Mouse (Mus musculus) heart, adult 2 months (tissue): ENCODE measurements around the gene Ptma. TPM values are rescaled to one million over a fixed set of nuclear protein-coding genes. Genes with fewer than 3 reads are reported as not detected.

Source experiments
- DNase-seq, 2 experiments: peaks; one replicate each; pipeline ENCODE4 v3.0.0; 2021
- H3K27ac ChIP-seq: fragments of 200-600 bp; 2 replicates; pipeline ENCODE4 v1.8.1; 2022
- H3K27me3 ChIP-seq: fragments of 200-500 bp; 2 replicates; pipeline ENCODE4 v1.6.1; 2012; ENCODE audit warnings: mild to moderate bottlenecking, low read length, inconsistent platforms, mixed read lengths; ENCODE audit not compliant: control insufficient read depth, insufficient read depth
- H3K36me3 ChIP-seq: fragments of 200-500 bp; 2 replicates; pipeline ENCODE4 v1.6.1; 2012; ENCODE audit warnings: low read length, inconsistent platforms; ENCODE audit not compliant: control insufficient read depth, insufficient read depth
- H3K4me1 ChIP-seq: fragments of 200-500 bp; 2 replicates; pipeline ENCODE4 v1.6.1; 2011; ENCODE audit warnings: low read length; ENCODE audit not compliant: control insufficient read depth, insufficient read depth
- H3K4me3 ChIP-seq: fragments of 200-600 bp; 2 replicates; pipeline ENCODE4 v1.8.1; 2022
- H3K79me2 ChIP-seq: fragments of 200-500 bp; replicated peaks from 2 replicates; pipeline ENCODE4 v1.6.1; 2012; ENCODE audit warnings: mild to moderate bottlenecking, inconsistent platforms, low read length, moderate library complexity, mixed read lengths; ENCODE audit not compliant: control insufficient read depth, insufficient read depth
- H3K9ac ChIP-seq: fragments of 200-500 bp; 2 replicates; pipeline ENCODE4 v1.6.1; 2012; ENCODE audit warnings: low read depth, mild to moderate bottlenecking, control low read depth, inconsistent platforms, low read length, mixed read lengths
- CTCF ChIP-seq: fragments of 200-600 bp; IDR thresholded peaks from 2 replicates; pipeline ENCODE4 v1.8.1; 2022; ENCODE audit warnings: antibody characterized with exemption, mild to moderate bottlenecking, moderate library complexity
- EP300 ChIP-seq: fragments of 200-500 bp; IDR thresholded peaks from 2 replicates; pipeline ENCODE4 v1.6.1; 2011; ENCODE audit warnings: low read depth, low read length, control low read depth; ENCODE audit not compliant: insufficient read depth
- POLR2A ChIP-seq: fragments of 200-500 bp; IDR thresholded peaks from 2 replicates; pipeline ENCODE4 v1.6.1; 2011; ENCODE audit warnings: mild to moderate bottlenecking, low read depth, low read length, control low read depth; ENCODE audit not compliant: insufficient read depth
- WGBS: fragments of 180-500 bp; shearing (Covaris S2); methylation state at CpG from one replicate; pipeline ENCODE4 v1.1.7; 2018; 5-methylcytosine and 5-hydroxymethylcytosine counted together
- intact Hi-C: fragments of 180-260 bp; cut with DNase I; formaldehyde crosslinking; loops from one replicate; pipeline ENCODE4 v1.15.1; 2025
- polyA plus RNA-seq: library from polyadenylated mRNA; depleted of rRNA; stranded (reverse); fragments of >200 nt; gene quantifications from 2 replicates; pipeline ENCODE4 v1.2.3, GENCODE M21; 2012
- total RNA-seq, 2 experiments: library from RNA; stranded (reverse); gene quantifications; 2 replicates each; pipeline ENCODE4 v1.2.3; 2021

Gene Ptma
- total and polyA plus RNA-seq, 3 experiments, result 177 to 227 (median 200) TPM

- Histone ChIP-seq H3K4me1 (peaks cover 6% of the 10 kb centered on the region), H3K4me3 (no peak overlapping the region), H3K9ac (no peak overlapping the region), H3K27ac (peak overlapping the region; percentile 71), H3K79me2 (no peaks in the 10 kb centered on the region), H3K36me3 (peaks cover 11% of the 10 kb centered on the region), H3K27me3 (no peaks in the 10 kb centered on the region)
- TF ChIP-seq EP300, result no peak
- no peak for TF ChIP-seq CTCF
- no peak for TF ChIP-seq POLR2A
- 27% methylated on average over 7 of the region's 7 CpGs for WGBS
- DNase-seq, result peak; percentile 28 to 47
- intact Hi-C loops, result no loop called here
Observed at GRCm38 (mm10) chr1:86557872-86558271, 31.3 kb downstream of the Ptma start.

- no peak overlapping the region for H3K9ac ChIP-seq
- TF ChIP-seq POLR2A (0 out of 2 replicates have a peak, but pooled peaks have one; percentile 22), CTCF (no peak), EP300 (0 out of 2 replicates have a peak, but pooled peaks have one; percentile 45)
Observed at GRCm38 (mm10) chr1:86559232-86559631, 32.7 kb downstream of the Ptma start.

DNA sequence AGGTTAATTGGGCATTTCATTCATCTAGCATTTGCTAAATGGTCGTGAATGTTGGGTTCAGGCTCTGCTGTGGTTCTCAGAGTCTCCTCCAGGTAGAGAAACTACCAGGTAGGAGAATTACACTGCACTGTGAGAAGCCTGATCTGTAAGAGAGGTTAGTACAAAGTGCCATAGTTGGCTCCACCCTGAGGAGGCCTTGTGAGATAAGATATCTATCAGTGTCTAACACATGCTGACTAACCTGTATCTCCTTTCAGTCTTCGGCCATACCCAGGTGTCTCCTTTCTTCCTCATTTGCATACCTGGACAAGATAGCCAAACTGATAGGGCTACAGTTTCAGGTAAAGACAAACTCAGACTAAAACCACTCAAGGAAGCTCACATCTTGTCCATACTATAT is 36.1 kb downstream of the Ptma start:
- DNase-seq, result no peak
- H3K79me2 ChIP-seq, result no peaks in the 10 kb centered on the region
- TF ChIP-seq POLR2A (no peak), EP300 (no peak), CTCF (no peak)
- no peak overlapping the region for H3K4me3 ChIP-seq
- intact Hi-C loops, result no loop called here
- H3K27me3 ChIP-seq, result no peaks in the 10 kb centered on the region
- WGBS, result 91% methylated on average over 2 of the region's 2 CpGs
- peaks cover 6% of the 10 kb centered on the region for H3K36me3 ChIP-seq
- no peak overlapping the region for H3K27ac ChIP-seq
- H3K9ac ChIP-seq, result no peak overlapping the region
- H3K4me1 ChIP-seq, result peaks cover 5% of the 10 kb centered on the region

More at GRCm38 (mm10) chr1:86559232-86559631, 32.7 kb downstream of the Ptma start:
- intact Hi-C loops, result no loop called here
- Histone ChIP-seq H3K4me3 (no peak overlapping the region), H3K79me2 (no peaks in the 10 kb centered on the region), H3K27ac (peak overlapping the region; percentile 71), H3K27me3 (no peaks in the 10 kb centered on the region), H3K4me1 (peaks cover 6% of the 10 kb centered on the region), H3K36me3 (peaks cover 11% of the 10 kb centered on the region)
- peak in 1 of 2 experiments; percentile 30 for DNase-seq
- 50% methylated on average over 3 of the region's 3 CpGs for WGBS

- Histone ChIP-seq H3K27me3 (no peaks in the 10 kb centered on the region), H3K9ac (no peak overlapping the region), H3K36me3 (no peaks in the 10 kb centered on the region), H3K27ac (no peak overlapping the region), H3K79me2 (no peaks in the 10 kb centered on the region), H3K4me1 (no peaks in the 10 kb centered on the region), H3K4me3 (no peak overlapping the region)
- TF ChIP-seq POLR2A (no peak), EP300 (no peak), CTCF (no peak)
- no peak for DNase-seq
- intact Hi-C loops, result no loop called here
- WGBS, result 76% methylated on average over 2 of the region's 2 CpGs
Observed at GRCm38 (mm10) chr1:86568409-86568808, 41.9 kb downstream of the Ptma start.

DNA sequence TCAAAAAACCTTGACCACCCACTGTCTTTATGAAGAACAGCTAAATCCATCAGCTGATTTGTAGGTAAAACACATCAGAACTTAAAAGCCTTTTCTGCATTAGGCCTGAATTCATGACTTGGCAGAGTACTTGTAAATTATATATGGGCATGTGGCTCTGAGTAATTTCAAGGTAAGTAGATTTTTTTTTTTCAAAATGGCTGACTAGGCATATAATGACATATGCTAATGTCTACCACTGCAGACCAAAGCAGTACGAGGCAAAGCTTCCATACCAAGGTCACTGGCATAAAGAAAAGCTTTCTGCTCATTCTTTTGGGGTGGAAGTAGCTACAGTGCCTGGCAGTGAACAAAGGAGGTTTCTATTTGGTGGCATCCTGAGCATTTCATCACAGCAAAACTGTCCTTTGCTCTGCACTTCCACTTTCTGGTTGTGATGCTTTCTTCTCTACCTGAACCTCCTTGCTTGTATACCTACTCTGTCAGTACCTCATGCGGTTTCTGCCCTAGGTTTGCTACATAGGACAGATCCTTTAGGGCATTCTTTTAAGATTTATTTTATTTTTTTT is 42.9 kb downstream of the Ptma start:
- intact Hi-C loops, result no loop called here
- DNase-seq, result no peak
- TF ChIP-seq POLR2A, result no peak
- no peak for TF ChIP-seq CTCF
- no peak for TF ChIP-seq EP300
- Histone ChIP-seq H3K4me1 (no peaks in the 10 kb centered on the region), H3K27ac (no peak overlapping the region), H3K27me3 (no peaks in the 10 kb centered on the region), H3K79me2 (no peaks in the 10 kb centered on the region), H3K36me3 (no peaks in the 10 kb centered on the region), H3K9ac (no peak overlapping the region), H3K4me3 (no peak overlapping the region)
- WGBS, result 98% methylated on average over 2 of the region's 2 CpGs

DNA sequence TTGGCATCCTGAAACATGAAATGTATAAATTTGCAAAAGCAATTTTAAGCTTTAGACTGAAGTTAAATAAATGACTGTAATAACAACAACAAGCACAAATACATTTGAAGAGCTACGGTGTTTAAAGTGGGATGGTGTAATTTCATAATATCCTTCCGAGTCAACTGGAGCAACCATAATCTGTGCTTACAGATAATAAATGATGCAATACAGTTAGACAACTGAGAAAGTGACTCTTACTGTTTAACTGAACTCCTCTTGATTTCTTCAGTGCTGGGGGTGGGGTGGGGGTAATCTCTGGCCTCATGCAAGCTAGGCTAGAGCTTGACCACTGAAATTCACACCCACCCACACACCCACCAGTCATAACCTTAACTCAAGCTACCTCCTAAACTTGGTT is 44.9 kb downstream of the Ptma start:
- Histone ChIP-seq H3K4me1 (no peaks in the 10 kb centered on the region), H3K27me3 (no peaks in the 10 kb centered on the region), H3K27ac (no peak overlapping the region), H3K4me3 (no peak overlapping the region), H3K79me2 (no peaks in the 10 kb centered on the region), H3K9ac (no peak overlapping the region), H3K36me3 (no peaks in the 10 kb centered on the region)
- no peak for DNase-seq
- no peak for TF ChIP-seq POLR2A
- no peak for TF ChIP-seq EP300
- TF ChIP-seq CTCF, result no peak
- 92% methylated on average over 2 of the region's 2 CpGs for WGBS
- intact Hi-C loops, result no loop called here
